Mouse (Mus musculus) MEL (cell line): ENCODE measurements around the gene Fam155a. TPM values are rescaled to one million over a fixed set of nuclear protein-coding genes. Genes with fewer than 3 reads are reported as not detected.

Experiments
- DNase-seq: peaks from one replicate; pipeline ENCODE4 v3.0.0; 2011; ENCODE audit warnings: low read depth, low spot score
- H3K27ac ChIP-seq: 2 replicates; pipeline ENCODE4 v1.5.1; 2012; ENCODE audit warnings: low read depth, mild to moderate bottlenecking, control low read depth, low read length, moderate library complexity; ENCODE audit not compliant: control insufficient read depth
- H3K27me3 ChIP-seq, 2 experiments: fragments of 150-350 bp in 1 of 2; sonication (generic) in 1 of 2; 2 replicates each; pipeline ENCODE4 v1.6.1; 2012; ENCODE audit warnings: low read length in 2 of 2, mild to moderate bottlenecking in 2 of 2, improper control_type of control experiment in 1 of 2, moderate library complexity in 1 of 2; ENCODE audit not compliant: insufficient read depth in 2 of 2, control insufficient read depth in 1 of 2
- H3K36me3 ChIP-seq, 2 experiments: 2 replicates each; pipeline ENCODE4 v1.6.1; 2012 to 2014; ENCODE audit warnings: low read length in 2 of 2, improper control_type of control experiment in 1 of 2, inconsistent platforms in 1 of 2, mild to moderate bottlenecking in 1 of 2; ENCODE audit not compliant: insufficient read depth in 2 of 2, control insufficient read depth in 1 of 2
- H3K4me1 ChIP-seq, 2 experiments: fragments of 150-350 bp in 1 of 2; sonication (generic) in 1 of 2; 2 replicates each; pipeline ENCODE4 v1.6.1; 2012; ENCODE audit warnings: low read length in 2 of 2, improper control_type of control experiment in 1 of 2, mild to moderate bottlenecking in 1 of 2; ENCODE audit not compliant: insufficient read depth in 2 of 2, control insufficient read depth in 1 of 2
- H3K4me3 ChIP-seq, 2 experiments: fragments of 150-350 bp in 1 of 2; sonication (generic) in 1 of 2; 2 replicates each; pipeline ENCODE4 v1.5.1; 2012; ENCODE audit warnings: low read depth in 2 of 2, low read length in 2 of 2, mild to moderate bottlenecking in 2 of 2, moderate library complexity in 2 of 2, control low read depth in 1 of 2, improper control_type of control experiment in 1 of 2; ENCODE audit not compliant: control insufficient read depth in 1 of 2, insufficient read depth in 1 of 2
- H3K79me2 ChIP-seq: 2 replicates; pipeline ENCODE4 v1.6.1; 2012; ENCODE audit warnings: mild to moderate bottlenecking, low read length, moderate library complexity; ENCODE audit not compliant: control insufficient read depth, poor library complexity, insufficient read depth
- H3K9ac ChIP-seq: 2 replicates; pipeline ENCODE4 v1.6.1; 2012; ENCODE audit warnings: low read depth, mild to moderate bottlenecking, control low read depth, low read length, moderate library complexity; ENCODE audit not compliant: control insufficient read depth, poor library complexity, severe bottlenecking
- H3K9me3 ChIP-seq: fragments of 150-350 bp; sonication (generic); replicated peaks from 2 replicates; pipeline ENCODE4 v1.6.1; 2012; ENCODE audit warnings: mild to moderate bottlenecking, low read length, improper control_type of control experiment, moderate library complexity; ENCODE audit not compliant: insufficient read depth
- BHLHE40 ChIP-seq: IDR thresholded peaks from 2 replicates; pipeline ENCODE4 v1.6.1; 2012; ENCODE audit warnings: low read depth, mild to moderate bottlenecking, inconsistent platforms, low read length, improper control_type of control experiment, borderline replicate concordance
- CHD1 ChIP-seq: IDR thresholded peaks from 2 replicates; pipeline ENCODE4 v1.6.1; 2012; ENCODE audit warnings: low read depth, mild to moderate bottlenecking, inconsistent platforms, low read length, improper control_type of control experiment
- EP300 ChIP-seq, 2 experiments: IDR thresholded peaks; 2 replicates each; pipeline ENCODE4 v1.6.1; 2011; ENCODE audit warnings: improper control_type of control experiment in 2 of 2, low read length in 2 of 2, low read depth in 1 of 2, mild to moderate bottlenecking in 1 of 2
- GABPA ChIP-seq: IDR thresholded peaks from 2 replicates; pipeline ENCODE4 v1.6.1; 2012; ENCODE audit warnings: low read depth, mild to moderate bottlenecking, inconsistent platforms, low read length, improper control_type of control experiment, moderate library complexity
- GATA1 ChIP-seq: IDR thresholded peaks from 2 replicates; pipeline ENCODE4 v1.6.1; 2011; ENCODE audit warnings: low read depth, low read length, improper control_type of control experiment
- HCFC1 ChIP-seq: IDR thresholded peaks from 2 replicates; pipeline ENCODE4 v1.6.1; 2012; ENCODE audit warnings: low read depth, mild to moderate bottlenecking, inconsistent platforms, low read length, improper control_type of control experiment, moderate library complexity
- JUND ChIP-seq: IDR thresholded peaks from 2 replicates; pipeline ENCODE4 v1.6.1; 2011; ENCODE audit warnings: low read depth, mild to moderate bottlenecking, improper control_type of control experiment, low read length
- MAX ChIP-seq: IDR thresholded peaks from 2 replicates; pipeline ENCODE4 v1.6.1; 2011; ENCODE audit warnings: low read length, improper control_type of control experiment
- MAZ ChIP-seq: IDR thresholded peaks from 2 replicates; pipeline ENCODE4 v1.6.1; 2012; ENCODE audit warnings: low read depth, mild to moderate bottlenecking, inconsistent platforms, low read length, improper control_type of control experiment
- MEF2A ChIP-seq: IDR thresholded peaks from 2 replicates; pipeline ENCODE4 v1.6.1; 2014; ENCODE audit warnings: low read depth, mild to moderate bottlenecking, inconsistent platforms, low read length, improper control_type of control experiment; ENCODE audit not compliant: poor library complexity, insufficient replicate concordance, severe bottlenecking; ENCODE audit errors: extremely low read depth
- MXI1 ChIP-seq: IDR thresholded peaks from 2 replicates; pipeline ENCODE4 v1.6.1; 2011; ENCODE audit warnings: mild to moderate bottlenecking, low read depth, low read length, improper control_type of control experiment
- MYC ChIP-seq: IDR thresholded peaks from 2 replicates; pipeline ENCODE4 v1.6.1; 2011; ENCODE audit warnings: low read depth, mild to moderate bottlenecking, low read length, improper control_type of control experiment, moderate library complexity
- NELFE ChIP-seq: IDR thresholded peaks from 2 replicates; pipeline ENCODE4 v1.6.1; 2011; ENCODE audit warnings: low read depth, low read length, improper control_type of control experiment
- POLR2A ChIP-seq, 2 experiments: IDR thresholded peaks; 2 replicates each; pipeline ENCODE4 v1.6.1; 2011 to 2012; ENCODE audit warnings: low read length in 2 of 2, mild to moderate bottlenecking in 2 of 2, control low read depth in 1 of 2, improper control_type of control experiment in 1 of 2, low read depth in 1 of 2, moderate library complexity in 1 of 2; ENCODE audit not compliant: control insufficient read depth in 1 of 2, insufficient read depth in 1 of 2, poor library complexity in 1 of 2
- POLR2AphosphoS2 ChIP-seq: IDR thresholded peaks from 2 replicates; pipeline ENCODE4 v1.6.1; 2011; ENCODE audit warnings: low read length, improper control_type of control experiment
- POLR2AphosphoS5 ChIP-seq: IDR thresholded peaks from 2 replicates; pipeline ENCODE4 v1.6.1; 2012; ENCODE audit warnings: low read depth, borderline replicate concordance, mild to moderate bottlenecking, inconsistent platforms, low read length, moderate library complexity, mixed read lengths
- RAD21 ChIP-seq: IDR thresholded peaks from 2 replicates; pipeline ENCODE4 v1.6.1; 2011; ENCODE audit warnings: mild to moderate bottlenecking, low read depth, low read length, improper control_type of control experiment
- SIN3A ChIP-seq: IDR thresholded peaks from 2 replicates; pipeline ENCODE4 v1.6.1; 2012; ENCODE audit warnings: low read length, improper control_type of control experiment, inconsistent platforms
- TAL1 ChIP-seq: IDR thresholded peaks from 2 replicates; pipeline ENCODE4 v1.6.1; 2012; ENCODE audit warnings: mild to moderate bottlenecking, inconsistent platforms, low read length, moderate library complexity, mixed read lengths
- TBP ChIP-seq: IDR thresholded peaks from 2 replicates; pipeline ENCODE4 v1.8.0; 2011; ENCODE audit warnings: low read depth, low read length, improper control_type of control experiment
- TCF12 ChIP-seq: IDR thresholded peaks from 2 replicates; pipeline ENCODE4 v1.6.1; 2014; ENCODE audit warnings: low read depth, mild to moderate bottlenecking, inconsistent platforms, low read length, improper control_type of control experiment, moderate library complexity
- UBTF ChIP-seq: IDR thresholded peaks from 2 replicates; pipeline ENCODE4 v1.6.1; 2012; ENCODE audit warnings: low read depth, mild to moderate bottlenecking, inconsistent platforms, low read length, improper control_type of control experiment, moderate library complexity, borderline replicate concordance; ENCODE audit not compliant: insufficient read depth
- USF2 ChIP-seq, 2 experiments: IDR thresholded peaks; 2 replicates each; pipeline ENCODE4 v1.6.1; 2011 to 2012; ENCODE audit warnings: improper control_type of control experiment in 2 of 2, low read length in 2 of 2, borderline replicate concordance in 1 of 2, inconsistent platforms in 1 of 2, low read depth in 1 of 2, mild to moderate bottlenecking in 1 of 2; ENCODE audit not compliant: insufficient read depth in 1 of 2
- ZC3H11A ChIP-seq: IDR thresholded peaks from 2 replicates; pipeline ENCODE4 v1.6.1; 2012; ENCODE audit warnings: low read depth, mild to moderate bottlenecking, inconsistent platforms, low read length, improper control_type of control experiment
- ZKSCAN1 ChIP-seq: IDR thresholded peaks from 2 replicates; pipeline ENCODE4 v1.6.1; 2012; ENCODE audit warnings: low read depth, mild to moderate bottlenecking, inconsistent platforms, low read length, improper control_type of control experiment, moderate library complexity
- ZMIZ1 ChIP-seq: IDR thresholded peaks from 2 replicates; pipeline ENCODE4 v1.6.1; 2012; ENCODE audit warnings: low read depth, mild to moderate bottlenecking, inconsistent platforms, low read length, improper control_type of control experiment, moderate library complexity
- ZNF384 ChIP-seq: IDR thresholded peaks from 2 replicates; pipeline ENCODE4 v1.6.1; 2012; ENCODE audit warnings: low read depth, mild to moderate bottlenecking, inconsistent platforms, low read length, improper control_type of control experiment
- polyA plus RNA-seq, 2 experiments: library from polyadenylated mRNA; stranded (reverse) in 1 of 2; unstranded in 1 of 2; fragments of >175 nt in 1 of 2; fragments of >200 nt in 1 of 2; gene quantifications; 2 replicates each; pipeline versions ENCODE4 v1.2.1 to v1.2.4; 2012; ENCODE audit warnings: low replicate concordance in 2 of 2, low read depth in 1 of 2; ENCODE audit not compliant: insufficient read length in 2 of 2, insufficient read depth in 1 of 2, missing spikeins in 1 of 2
- total RNA-seq: library from RNA; depleted of rRNA; stranded (reverse); fragments of 300-350 nt; gene quantifications from 2 replicates; pipeline ENCODE4 v1.2.3, GENCODE M21; 2012

The Fam155a gene
- total and polyA plus RNA-seq, 3 experiments, result not detected

GRCm38 (mm10) chr8:9654826-9655225 lies 116.1 kb downstream of the Fam155a start:
- no peak overlapping the region for H3K4me3 ChIP-seq
- no peaks in the 10 kb centered on the region for H3K4me1 ChIP-seq
- no peaks in the 10 kb centered on the region for H3K9me3 ChIP-seq
- no peak for TF ChIP-seq BHLHE40
- TF ChIP-seq TAL1, result no peak
- no peak for TF ChIP-seq POLR2A (IDR thresholded peaks at IDR 0.05; ENCODE audit: control insufficient read depth in 1 of 2, insufficient read depth in 1 of 2, low read depth in 1 of 2, low read length in 2 of 2, poor library complexity in 1 of 2)
- no peak for TF ChIP-seq HCFC1
- no peak for TF ChIP-seq MYC
- no peak for TF ChIP-seq MEF2A
- no peak for TF ChIP-seq UBTF
- TF ChIP-seq MAX, result no peak
- no peak for TF ChIP-seq USF2 (IDR thresholded peaks at IDR 0.05; ENCODE audit: borderline replicate concordance in 1 of 2, insufficient read depth in 1 of 2, low read depth in 1 of 2, low read length in 2 of 2)
- TF ChIP-seq POLR2AphosphoS5, result no peak
- TF ChIP-seq RAD21, result no peak
- no peak for TF ChIP-seq CHD1
- TF ChIP-seq EP300 (IDR thresholded peaks at IDR 0.05; ENCODE audit: low read depth in 1 of 2, low read length in 2 of 2), result no peak
- no peak for TF ChIP-seq TBP
- no peak for TF ChIP-seq GATA1
- H3K27ac ChIP-seq, result no peak overlapping the region
- H3K9ac ChIP-seq, result no peak overlapping the region
- H3K27me3 ChIP-seq, result no peaks in the 10 kb centered on the region
- H3K36me3 ChIP-seq, result no peaks in the 10 kb centered on the region
- DNase-seq, result no peak
- H3K79me2 ChIP-seq, result no peaks in the 10 kb centered on the region

DNA sequence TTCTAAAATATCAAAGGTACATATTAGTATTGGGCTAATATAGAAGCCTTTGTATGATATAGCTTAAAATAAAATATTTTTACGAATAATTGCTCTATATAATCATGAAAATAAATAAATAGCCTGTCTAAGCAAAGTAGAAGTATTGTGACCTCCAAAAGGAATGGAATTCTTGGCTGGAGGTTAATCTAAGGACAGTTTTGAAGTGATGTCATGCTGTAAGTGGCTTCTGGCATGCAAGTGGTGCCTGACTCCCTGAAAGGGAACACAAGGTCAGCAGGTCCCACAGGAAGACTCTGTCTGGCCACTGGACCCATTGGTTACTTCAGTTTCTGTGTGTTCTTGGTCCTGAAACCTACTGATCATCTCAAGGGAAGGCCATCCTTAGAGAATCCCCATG lies 117.3 kb downstream of the Fam155a start:
- TF ChIP-seq MYC (no peak), EP300 (IDR thresholded peaks at IDR 0.05; ENCODE audit: low read depth in 1 of 2, low read length in 2 of 2) (no peak), SIN3A (no peak), TBP (no peak), MAZ (no peak), ZKSCAN1 (no peak), ZNF384 (no peak), UBTF (no peak), POLR2AphosphoS2 (no peak), CHD1 (no peak), BHLHE40 (no peak), JUND (no peak), ZC3H11A (no peak), MEF2A (no peak), NELFE (no peak), TCF12 (no peak), ZMIZ1 (no peak), MXI1 (no peak), GABPA (no peak)
- Histone ChIP-seq H3K9me3 (no peaks in the 10 kb centered on the region), H3K4me1 (no peaks in the 10 kb centered on the region), H3K9ac (no peak overlapping the region), H3K27ac (no peak overlapping the region), H3K36me3 (no peaks in the 10 kb centered on the region), H3K79me2 (no peaks in the 10 kb centered on the region), H3K4me3 (no peak overlapping the region), H3K27me3 (no peaks in the 10 kb centered on the region)
- DNase-seq, result no peak
